Mouse (Mus musculus): Measurements from ENCODE around the gene Nol8.

Gene Nol8

GRCm38 (mm10) chr13:49684266-49684665 is 31.4 kb downstream of the Nol8 start:
- DNase-seq (ENCODE audit: low read depth): no peak

DNA sequence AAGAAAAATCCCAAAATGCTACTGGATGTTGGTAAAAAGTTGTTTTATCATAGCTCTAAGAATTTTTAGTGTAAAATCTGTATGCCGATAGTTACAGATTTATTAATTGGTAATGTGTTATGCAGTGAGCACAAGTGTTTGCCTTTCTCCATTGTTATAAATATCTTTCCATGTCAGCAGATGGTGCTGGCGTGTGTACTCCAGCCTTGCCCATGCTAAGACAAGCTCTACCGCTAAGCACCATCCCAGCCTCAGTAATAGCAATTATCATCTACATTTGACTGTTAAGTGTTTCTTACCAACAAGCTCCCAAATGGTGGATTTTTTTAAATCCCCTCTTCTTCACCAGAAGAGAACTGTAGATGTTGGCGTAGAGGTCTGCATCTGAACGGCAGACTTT is 38.2 kb downstream of the Nol8 start:
- DNase-seq (ENCODE audit: low read depth): no peak

DNA sequence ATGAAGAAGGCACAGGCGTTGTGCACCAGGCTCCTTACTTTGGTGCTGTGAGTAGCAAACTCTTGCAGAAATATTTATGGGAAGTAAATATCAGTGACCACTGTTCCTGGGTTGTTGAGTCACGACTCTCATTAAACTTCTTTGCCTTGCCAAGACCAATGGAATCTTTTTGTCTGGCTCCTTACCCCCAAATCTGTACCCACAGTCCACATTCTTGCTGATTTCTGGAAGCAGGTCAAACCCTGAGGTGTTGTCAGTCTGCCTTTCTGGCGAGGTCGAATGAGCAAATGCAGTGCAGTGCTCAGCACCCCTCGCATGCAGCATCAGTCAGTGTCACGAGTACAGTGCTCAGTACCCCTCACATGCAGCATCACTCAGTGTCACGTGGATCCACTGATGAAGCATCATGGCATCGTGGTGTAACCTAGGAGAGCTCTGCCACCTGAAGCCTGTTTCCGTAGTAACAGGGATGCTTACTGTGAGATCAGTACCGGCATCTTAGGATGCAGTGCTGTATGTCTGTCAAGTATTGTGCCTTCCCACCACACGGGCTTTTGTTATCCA is 50.4 kb downstream of the Nol8 start:
- DNase-seq (ENCODE audit: low read depth): peak; percentile 81

DNA sequence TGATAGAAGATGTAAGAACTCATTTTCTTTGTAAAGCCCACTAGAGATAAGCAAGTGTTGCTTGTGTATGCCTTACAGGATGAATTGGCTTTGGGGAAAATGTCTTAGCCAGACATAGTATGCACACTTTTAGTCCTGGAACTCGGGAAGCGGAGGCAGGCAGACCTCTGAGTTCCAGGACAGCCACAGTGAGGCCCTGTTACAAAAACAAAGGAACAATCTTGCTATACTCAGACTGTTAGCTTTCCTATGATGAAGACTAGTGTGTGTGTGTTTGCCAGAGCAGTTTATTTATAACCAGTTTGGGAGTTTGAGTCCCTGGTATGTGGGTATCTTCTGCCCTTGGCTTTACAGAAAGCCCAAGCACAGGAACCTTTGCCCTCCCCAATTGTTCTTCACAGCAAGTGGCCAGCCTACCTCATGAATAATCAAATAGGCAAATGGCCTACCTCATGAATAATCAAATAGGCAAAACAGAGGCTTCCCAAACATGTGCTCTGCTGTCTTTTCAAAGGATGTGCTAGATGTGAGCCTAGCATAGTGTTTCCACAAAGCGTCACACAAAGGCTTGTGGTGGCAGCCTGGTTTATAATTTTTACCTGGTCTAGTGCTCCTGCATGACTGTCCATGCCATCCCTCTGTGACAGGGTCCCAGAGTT is 53.3 kb downstream of the Nol8 start:
- DNase-seq (ENCODE audit: low read depth): no peak

DNA sequence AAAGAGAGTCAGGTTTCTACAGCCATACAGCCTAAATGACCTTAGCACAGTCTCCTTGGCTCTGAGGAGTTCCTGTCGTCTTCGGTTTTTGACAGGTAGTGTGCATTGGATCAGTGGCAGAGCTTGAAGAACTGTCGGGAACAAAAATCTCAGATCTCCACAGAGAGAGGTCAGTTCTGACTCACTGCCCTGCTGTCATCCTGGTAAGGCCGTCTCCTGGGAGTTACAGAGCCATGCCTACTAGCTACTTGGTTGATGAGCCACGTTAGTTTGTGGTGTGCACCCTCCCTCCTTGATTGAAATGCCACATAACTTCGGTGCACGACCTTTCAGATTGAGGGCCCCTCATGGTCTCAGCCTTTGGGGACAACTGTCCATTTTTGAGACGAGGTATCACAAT is 55.4 kb downstream of the Nol8 start:
- no peak for DNase-seq (ENCODE audit: low read depth)

DNA sequence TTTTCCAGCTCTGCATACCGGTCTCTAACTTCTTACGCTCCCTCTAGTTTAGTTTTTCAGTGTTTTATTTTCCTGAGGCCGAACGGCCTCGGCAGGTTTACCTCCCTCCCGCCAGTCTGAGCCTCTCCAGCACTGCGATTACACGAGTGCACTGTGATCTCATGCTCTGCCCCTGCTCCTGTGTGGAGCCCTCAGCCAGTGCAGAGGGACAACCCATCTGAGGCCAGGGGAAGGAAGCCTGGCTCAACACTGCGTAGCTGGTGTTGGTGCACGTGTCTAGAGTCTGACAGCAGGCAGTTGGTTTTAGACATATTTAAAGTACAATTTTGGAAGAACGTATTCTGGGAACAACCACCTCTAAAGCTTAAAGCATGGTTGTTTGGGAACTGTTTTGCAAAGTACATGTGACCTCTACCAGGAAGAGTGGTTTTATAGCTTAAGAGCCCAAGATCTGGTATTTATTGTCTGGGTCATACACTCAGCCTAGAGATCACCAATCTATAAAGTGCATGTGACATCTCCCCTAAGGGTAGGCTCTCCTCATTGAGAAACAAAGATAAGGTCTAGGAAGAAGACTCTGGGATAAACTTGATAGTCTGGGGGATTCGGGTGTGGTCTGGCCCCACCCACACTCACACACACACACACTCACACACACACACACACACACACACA is 59.3 kb downstream of the Nol8 start:
- DNase-seq (ENCODE audit: low read depth): no peak

GRCm38 (mm10) chr13:49719310-49719709 is 66.4 kb downstream of the Nol8 start:
- DNase-seq (ENCODE audit: low read depth): no peak

All from fibroblast of lung, adult 2 months (primary cell).